Mouse (Mus musculus) myocyte (in vitro differentiated cells): ENCODE measurements around the gene Rgma.
A peak's percentile ranks its signal among the peaks of the same experiment; 100 is the strongest.

Source experiments
- MAX ChIP-seq: IDR thresholded peaks from one replicate; pipeline ENCODE4 v1.6.1; 2011; ENCODE audit warnings: low read depth, mild to moderate bottlenecking, control low read depth
- MYOG ChIP-seq, 3 experiments: IDR thresholded peaks; one replicate each; pipeline ENCODE4 v1.6.1; 2011; ENCODE audit warnings: control low read depth in 2 of 3, low read depth in 2 of 3, mild to moderate bottlenecking in 2 of 3; ENCODE audit not compliant: insufficient read length in 2 of 3, control insufficient read depth in 1 of 3, insufficient read depth in 1 of 3
- POLR2A ChIP-seq: IDR thresholded peaks from one replicate; pipeline ENCODE4 v1.6.1; 2011; ENCODE audit warnings: low read depth, mild to moderate bottlenecking, control low read depth, moderate library complexity; ENCODE audit not compliant: insufficient read length

- TF ChIP-seq MYOG (IDR thresholded peaks at IDR 0.05; ENCODE audit: control insufficient read depth in 1 of 3, insufficient read depth in 1 of 3, insufficient read length in 2 of 3, low read depth in 2 of 3) (peak in 1 of 3 experiments; percentile 78), MAX (no peak), POLR2A (peak; percentile 49)
Observed at GRCm38 (mm10) chr7:73372352-73372970, 2.8 kb upstream of the Rgma start.
